Mouse (Mus musculus): ENCODE measurements around the gene Serpine1.
"Not testable (repeated sequence)": the region's sequence is repeated elsewhere in the genome, so short reads cannot be mapped to it uniquely, and the experiment has no call there.

The Serpine1 gene

GRCm38 (mm10) chr5:137072079-137072960 lies at the start of gene Serpine1:
Serpine1 (minus strand) TSS chr5:137072268.
- DNase-seq (ENCODE audit: low read depth) = peak; percentile 31

GRCm38 (mm10) chr5:137121280-137121679 lies 49.2 kb upstream of the Serpine1 start:
- DNase-seq (ENCODE audit: low read depth) = no peak

- no peak for DNase-seq (ENCODE audit: low read depth)
Measured at GRCm38 (mm10) chr5:137118878-137119277, 46.8 kb upstream of the Serpine1 start.

- not testable (repeated sequence) for DNase-seq (ENCODE audit: low read depth)
Measured at GRCm38 (mm10) chr5:137117994-137118393, 45.9 kb upstream of the Serpine1 start.

GRCm38 (mm10) chr5:137116987-137117386 lies 44.9 kb upstream of the Serpine1 start:
- no peak for DNase-seq (ENCODE audit: low read depth)

- DNase-seq (ENCODE audit: low read depth) = peak; percentile 63
Measured at GRCm38 (mm10) chr5:137115866-137116847, 44.1 kb upstream of the Serpine1 start, which contains the start of gene Trim56. Trim56 (minus strand) TSS chr5:137116209.

GRCm38 (mm10) chr5:137114891-137115561 lies 43.0 kb upstream of the Serpine1 start:
- DNase-seq (ENCODE audit: low read depth) = no peak

GRCm38 (mm10) chr5:137111542-137112408 lies 39.7 kb upstream of the Serpine1 start:
- DNase-seq (ENCODE audit: low read depth) = no peak

GRCm38 (mm10) chr5:137110863-137111262 lies 38.8 kb upstream of the Serpine1 start:
- DNase-seq (ENCODE audit: low read depth) = no peak

- no peak for DNase-seq (ENCODE audit: low read depth)
Measured at GRCm38 (mm10) chr5:137109941-137110593, 38.0 kb upstream of the Serpine1 start.

GRCm38 (mm10) chr5:137108111-137108510 lies 36.0 kb upstream of the Serpine1 start:
- no peak for DNase-seq (ENCODE audit: low read depth)

- no peak for DNase-seq (ENCODE audit: low read depth)
Measured at GRCm38 (mm10) chr5:137107670-137108069, 35.6 kb upstream of the Serpine1 start.

- peak; percentile 92 for DNase-seq (ENCODE audit: low read depth)
Measured at GRCm38 (mm10) chr5:137107024-137107423, 35.0 kb upstream of the Serpine1 start.

GRCm38 (mm10) chr5:137106434-137106833 lies 34.4 kb upstream of the Serpine1 start:
- DNase-seq (ENCODE audit: low read depth) = no peak

GRCm38 (mm10) chr5:137103969-137104368 lies 31.9 kb upstream of the Serpine1 start:
- no peak for DNase-seq (ENCODE audit: low read depth)

- DNase-seq (ENCODE audit: low read depth) = peak; percentile 70
Measured at GRCm38 (mm10) chr5:137102575-137103522, 30.8 kb upstream of the Serpine1 start.

- DNase-seq (ENCODE audit: low read depth) = no peak
Measured at GRCm38 (mm10) chr5:137102078-137102477, 30.0 kb upstream of the Serpine1 start.

- no peak for DNase-seq (ENCODE audit: low read depth)
Measured at GRCm38 (mm10) chr5:137100660-137101059, 28.6 kb upstream of the Serpine1 start.

GRCm38 (mm10) chr5:137098418-137098817 lies 26.4 kb upstream of the Serpine1 start:
- no peak for DNase-seq (ENCODE audit: low read depth)
